Mouse (Mus musculus) embryonic facial prominence, embryonic 10.5 days (tissue): ENCODE measurements around the gene Gm47955. TPM values are rescaled to one million over a fixed set of nuclear protein-coding genes. Genes with fewer than 3 reads are reported as not detected.
"Not testable (repeated sequence)": the region's sequence is repeated elsewhere in the genome, so short reads cannot be mapped to it uniquely, and the experiment has no call there.

Experiments
- DNase-seq: peaks from one replicate; pipeline ENCODE4 v3.0.0-alpha.2; 2017; ENCODE audit warnings: low spot score
- H3K27ac ChIP-seq: fragments of 300-500 bp; sonication (generic); replicated peaks from 2 replicates; pipeline ENCODE4 v1.5.1; 2016; ENCODE audit warnings: mild to moderate bottlenecking
- H3K27me3 ChIP-seq: fragments of 300-500 bp; sonication (generic); replicated peaks from 2 replicates; pipeline ENCODE4 v1.6.1; 2016; ENCODE audit warnings: low read depth, mild to moderate bottlenecking; ENCODE audit not compliant: poor library complexity, severe bottlenecking
- H3K36me3 ChIP-seq: fragments of 300-500 bp; sonication (generic); replicated peaks from 2 replicates; pipeline ENCODE4 v1.6.1; 2016; ENCODE audit warnings: mild to moderate bottlenecking, moderate library complexity
- H3K4me1 ChIP-seq: fragments of 300-500 bp; sonication (generic); 2 replicates; pipeline ENCODE4 v1.6.1; 2016
- H3K4me3 ChIP-seq: fragments of 300-500 bp; sonication (generic); 2 replicates; pipeline ENCODE4 v1.5.1; 2016; ENCODE audit warnings: mild to moderate bottlenecking, moderate library complexity
- H3K9me3 ChIP-seq: fragments of 300-500 bp; sonication (generic); 2 replicates; pipeline ENCODE4 v1.6.1; 2016; ENCODE audit warnings: mild to moderate bottlenecking
- WGBS: fragments of 180-500 bp; shearing (Covaris S2); methylation state at CpG from one replicate; pipeline ENCODE4 v1.1.7; 2016; 5-methylcytosine and 5-hydroxymethylcytosine counted together
- polyA plus RNA-seq: library from polyadenylated mRNA; unstranded; fragments of >200 nt; fragmentation: Nextera tagmentation; extraction: Ambion mirVana; gene quantifications from 2 replicates; pipeline ENCODE4 v1.2.1, GENCODE M21; 2016

The Gm47955 gene
- not detected in 2 replicates for polyA plus RNA-seq

DNA sequence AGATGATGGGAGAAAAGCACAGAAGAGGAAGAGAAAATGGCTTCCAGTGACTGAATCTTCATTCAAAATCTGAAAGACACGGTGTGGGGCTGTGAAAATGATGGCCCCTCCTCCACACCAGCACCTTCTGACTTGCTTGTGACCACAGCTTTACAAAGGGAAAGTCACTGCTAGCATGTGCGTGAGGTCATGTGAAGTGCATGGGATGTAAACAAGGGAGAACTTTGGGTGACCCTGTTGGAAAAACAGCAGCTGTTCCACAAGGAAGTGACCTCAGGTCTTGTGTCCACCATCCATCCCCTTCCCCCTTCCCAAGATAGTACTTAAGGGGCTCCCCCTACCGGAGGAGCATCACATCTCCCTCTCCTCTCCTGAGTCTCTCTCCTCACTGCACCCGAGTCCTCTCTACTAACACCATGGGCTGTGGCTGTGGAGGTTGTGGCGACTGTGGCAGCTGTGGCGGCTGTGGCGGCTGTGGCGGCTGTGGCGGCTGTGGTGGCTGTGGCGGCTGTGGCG, at the start of gene Gm47955:
Gm47955 (plus strand) TSS at position 417 of the 516 bp plus-strand sequence.
- WGBS, result 91% methylated on average over 11 of the region's 11 CpGs
- Histone ChIP-seq H3K27ac (no peak within 1 kb of the TSS), H3K36me3 (no peaks in the 10 kb centered on the region), H3K27me3 (no peaks in the 10 kb centered on the region), H3K9me3 (no peaks in the 10 kb centered on the region), H3K4me3 (no peak within 1 kb of the TSS), H3K4me1 (no peaks in the 10 kb centered on the region)
- no peak for DNase-seq

DNA sequence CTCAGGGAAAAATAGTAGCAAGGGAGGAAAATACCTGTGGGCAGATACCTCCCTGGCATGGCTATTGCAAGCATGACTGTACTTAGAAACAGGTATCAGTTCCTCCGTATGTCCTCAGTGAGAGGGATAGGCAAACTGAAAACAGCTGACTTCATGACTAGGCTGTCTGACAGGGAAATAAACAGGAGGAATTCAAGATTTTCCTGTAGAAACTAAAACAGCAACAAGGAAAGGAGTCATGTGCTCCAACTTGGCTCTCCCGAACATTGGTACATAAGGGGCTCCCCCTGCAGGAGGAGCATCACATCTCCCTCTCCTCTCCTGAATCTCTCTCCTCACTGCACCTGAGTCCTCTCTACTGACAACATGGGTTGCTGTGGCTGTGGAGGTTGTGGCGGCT, 47.1 kb upstream of the Gm47955 start, which contains the start of gene A030005L19Rik:
A030005L19Rik (plus strand) TSS at position 301 of the 400 bp plus-strand sequence.
- no peaks in the 10 kb centered on the region for H3K27me3 ChIP-seq
- H3K4me1 ChIP-seq, result peaks cover 10% of the 10 kb centered on the region
- no peak within 1 kb of the TSS for H3K4me3 ChIP-seq
- no peaks in the 10 kb centered on the region; the same call in 1 of the 2 replicates for H3K36me3 ChIP-seq
- H3K27ac ChIP-seq, result no peak within 1 kb of the TSS
- H3K9me3 ChIP-seq, result no peaks in the 10 kb centered on the region
- WGBS, result 87% methylated on average over 3 of the region's 3 CpGs
- DNase-seq, result no peak

DNA sequence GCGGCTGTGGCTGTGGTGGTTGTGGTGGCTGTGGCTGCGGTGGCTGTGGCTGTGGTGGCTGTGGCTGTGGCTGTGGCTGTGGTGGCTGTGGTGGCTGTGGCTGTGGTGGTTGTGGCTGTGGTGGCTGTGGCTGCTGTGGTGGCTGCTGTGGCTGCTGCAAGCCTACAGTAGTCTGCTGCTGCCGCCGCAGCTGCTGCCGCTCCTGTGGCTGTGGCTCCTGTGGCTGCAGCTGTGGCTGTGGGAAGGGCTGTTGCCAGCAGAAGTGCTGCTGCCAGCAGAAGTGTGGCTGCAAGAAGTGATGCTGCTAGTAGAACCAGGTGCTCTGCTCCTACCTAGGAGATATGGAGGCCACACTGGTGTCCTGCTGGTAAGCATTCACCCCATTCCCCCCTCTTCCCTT, 46.7 kb upstream of the Gm47955 start:
- not testable (repeated sequence) for H3K4me3 ChIP-seq, H3K36me3 ChIP-seq, H3K9me3 ChIP-seq, H3K27me3 ChIP-seq, H3K27ac ChIP-seq, DNase-seq
- peaks cover 12% of the 10 kb centered on the region for H3K4me1 ChIP-seq
- 99% methylated on average over 5 of the region's 5 CpGs for WGBS

DNA sequence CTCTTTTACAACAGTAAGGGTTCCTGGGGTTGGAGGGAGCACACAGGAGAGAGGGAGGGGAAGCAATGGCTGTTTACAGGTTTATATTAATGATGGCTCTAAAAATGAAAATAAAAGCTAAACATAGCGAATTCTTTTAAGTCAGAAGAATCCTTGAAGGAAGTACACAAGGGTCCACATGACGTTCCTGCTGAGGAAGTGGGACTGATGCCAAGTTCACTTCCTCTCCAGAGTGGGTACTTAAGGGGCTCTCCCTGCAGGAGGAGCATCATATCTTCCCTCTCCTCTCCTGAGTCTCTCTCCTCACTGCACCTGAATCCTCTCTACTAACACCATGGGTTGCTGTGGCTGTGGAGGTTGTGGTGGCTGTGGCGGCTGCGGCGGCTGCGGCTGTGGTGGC, 35.4 kb upstream of the Gm47955 start, which contains the start of gene A030014E15Rik:
A030014E15Rik (plus strand) TSS at position 268 of the 400 bp plus-strand sequence.
- H3K36me3 ChIP-seq, result no peaks in the 10 kb centered on the region
- no peak within 1 kb of the TSS for H3K27ac ChIP-seq
- no peaks in the 10 kb centered on the region for H3K4me1 ChIP-seq
- no peak for DNase-seq
- WGBS, result 95% methylated on average over 6 of the region's 6 CpGs
- no peak within 1 kb of the TSS for H3K4me3 ChIP-seq
- H3K9me3 ChIP-seq, result no peaks in the 10 kb centered on the region
- no peaks in the 10 kb centered on the region for H3K27me3 ChIP-seq

DNA sequence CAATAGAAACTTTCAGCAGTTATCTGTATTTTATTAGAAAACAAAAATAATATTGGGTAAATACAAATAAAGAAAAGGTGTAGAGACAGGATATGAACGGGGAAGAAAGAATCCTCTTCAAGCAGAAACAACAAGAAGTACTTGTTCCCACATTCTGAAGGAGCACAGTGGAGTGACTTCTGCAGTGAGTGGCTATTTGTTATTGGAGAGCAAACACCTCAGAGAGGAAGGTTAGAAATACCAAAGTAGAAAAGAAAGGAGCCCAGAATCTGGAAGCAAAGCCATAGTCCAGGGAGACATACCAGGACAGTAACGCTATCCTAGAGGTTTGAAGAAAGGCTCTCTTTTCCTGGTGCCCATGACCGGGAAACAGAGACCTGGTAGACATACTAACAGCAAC, 29.5 kb upstream of the Gm47955 start:
- H3K27me3 ChIP-seq, DNase-seq, H3K36me3 ChIP-seq, H3K27ac ChIP-seq, H3K4me1 ChIP-seq, H3K4me3 ChIP-seq, H3K9me3 ChIP-seq: not testable (repeated sequence)
- 88% methylated on average over 3 of the region's 3 CpGs for WGBS

DNA sequence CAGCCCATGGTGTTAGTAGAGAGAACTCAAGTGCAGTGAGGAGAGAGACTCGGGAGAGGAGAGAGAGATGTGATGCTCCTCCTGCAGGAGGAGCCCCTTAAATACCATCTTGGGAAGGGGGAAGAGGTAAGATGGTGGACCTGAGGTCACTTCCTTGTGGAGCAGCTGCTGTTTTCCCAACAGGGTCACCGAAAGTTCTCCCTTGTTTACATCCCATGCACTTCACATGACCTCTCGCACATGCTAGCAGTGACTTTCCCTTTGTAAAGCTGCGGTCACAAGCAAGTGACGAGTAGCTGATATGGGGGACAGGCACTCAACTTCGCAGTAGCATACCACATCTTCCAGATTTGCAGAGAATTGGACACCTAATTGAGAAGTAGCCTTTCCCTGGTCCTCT, 28.8 kb upstream of the Gm47955 start, which contains the start of gene Gm6217:
Gm6217 (minus strand) TSS at position 74 of the 400 bp plus-strand sequence.
- WGBS, result no CpG with 5 or more reads among the region's 6 CpGs
- not testable (repeated sequence) for DNase-seq, H3K27ac ChIP-seq, H3K9me3 ChIP-seq, H3K36me3 ChIP-seq, H3K4me1 ChIP-seq, H3K27me3 ChIP-seq, H3K4me3 ChIP-seq

DNA sequence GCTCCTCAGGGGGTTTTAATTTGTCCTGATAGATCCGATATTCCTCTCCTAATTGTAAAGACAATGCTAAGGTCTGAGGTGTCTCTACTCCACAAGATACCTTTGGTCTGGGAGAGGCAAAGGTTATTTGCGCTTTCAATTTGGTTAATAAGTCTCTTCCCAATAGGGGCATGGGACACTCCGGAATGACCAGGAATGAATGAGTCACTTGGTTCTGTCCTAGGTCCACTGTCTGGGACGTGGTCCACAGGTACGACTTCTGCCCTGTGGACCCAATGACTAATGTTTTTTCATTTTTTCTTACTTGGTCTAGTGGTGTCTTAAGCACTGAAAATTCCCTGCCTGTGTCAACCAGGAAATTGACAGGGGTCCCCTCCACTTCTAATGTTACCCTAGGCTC, 21.4 kb upstream of the Gm47955 start:
- no peak overlapping the region for H3K27ac ChIP-seq
- H3K4me1 ChIP-seq, result no peaks in the 10 kb centered on the region
- H3K27me3 ChIP-seq, result no peaks in the 10 kb centered on the region
- 96% methylated on average over 5 of the region's 5 CpGs for WGBS
- no peak overlapping the region for H3K4me3 ChIP-seq
- DNase-seq, result no peak
- no peaks in the 10 kb centered on the region for H3K36me3 ChIP-seq
- H3K9me3 ChIP-seq, result peaks cover 19% of the 10 kb centered on the region; the same call in 1 of the 2 replicates

DNA sequence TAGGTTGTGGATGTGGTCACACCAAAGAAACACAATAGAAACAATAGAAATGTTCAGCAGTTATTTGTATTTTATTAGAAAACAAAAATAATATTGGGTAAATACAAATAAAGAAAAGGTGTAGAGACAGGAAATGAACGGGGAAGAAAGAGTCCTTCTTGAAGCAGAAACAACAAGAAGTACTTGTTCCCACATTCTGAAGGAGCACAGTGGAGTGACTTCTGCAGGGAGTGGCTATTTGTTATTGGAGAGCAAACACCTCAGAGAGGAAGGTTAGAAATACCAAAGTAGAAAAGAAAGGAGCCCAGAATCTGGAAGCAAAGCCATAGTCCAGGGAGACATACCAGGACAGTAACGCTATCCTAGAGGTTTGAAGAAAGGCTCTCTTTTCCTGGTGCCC, 17.6 kb upstream of the Gm47955 start:
- H3K9me3 ChIP-seq, result peaks cover 19% of the 10 kb centered on the region; the same call in 1 of the 2 replicates
- not testable (repeated sequence) for H3K27me3 ChIP-seq, H3K36me3 ChIP-seq, DNase-seq, H3K4me3 ChIP-seq, H3K27ac ChIP-seq, H3K4me1 ChIP-seq
- 92% methylated on average over 2 of the region's 2 CpGs for WGBS

DNA sequence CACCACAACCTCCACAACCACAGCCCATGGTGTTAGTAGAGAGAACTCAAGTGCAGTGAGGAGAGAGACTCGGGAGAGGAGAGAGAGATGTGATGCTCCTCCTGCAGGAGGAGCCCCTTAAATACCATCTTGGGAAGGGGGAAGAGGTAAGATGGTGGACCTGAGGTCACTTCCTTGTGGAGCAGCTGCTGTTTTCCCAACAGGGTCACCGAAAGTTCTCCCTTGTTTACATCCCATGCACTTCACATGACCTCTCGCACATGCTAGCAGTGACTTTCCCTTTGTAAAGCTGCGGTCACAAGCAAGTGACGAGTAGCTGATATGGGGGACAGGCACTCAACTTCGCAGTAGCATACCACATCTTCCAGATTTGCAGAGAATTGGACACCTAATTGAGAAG, 16.8 kb upstream of the Gm47955 start, which contains the start of gene A030003K21Rik:
A030003K21Rik (minus strand) TSS at position 94 of the 400 bp plus-strand sequence.
- not testable (repeated sequence) for H3K4me3 ChIP-seq, H3K27ac ChIP-seq, H3K36me3 ChIP-seq, DNase-seq, H3K4me1 ChIP-seq, H3K27me3 ChIP-seq
- H3K9me3 ChIP-seq, result peaks cover 19% of the 10 kb centered on the region; the same call in 1 of the 2 replicates
- no CpG with 5 or more reads among the region's 6 CpGs for WGBS

DNA sequence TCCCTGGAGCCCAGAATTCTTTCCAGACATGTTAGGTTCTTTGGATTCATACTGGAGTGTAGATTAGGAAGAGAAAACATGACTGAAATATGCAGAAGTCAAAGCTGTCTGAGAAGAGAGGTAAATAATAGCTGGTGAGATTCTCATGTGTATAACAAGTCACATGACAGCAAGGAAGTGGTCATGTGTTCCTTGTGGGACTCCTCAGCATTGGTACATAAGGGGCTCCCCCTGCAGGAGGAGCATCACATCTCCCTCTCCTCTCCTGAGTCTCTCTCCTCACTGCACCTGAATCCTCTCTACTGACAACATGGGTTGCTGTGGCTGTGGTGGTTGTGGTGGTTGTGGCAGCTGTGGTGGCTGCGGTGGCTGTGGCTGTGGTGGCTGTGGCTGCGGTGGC, 14.1 kb upstream of the Gm47955 start:
- not testable (repeated sequence) for H3K27me3 ChIP-seq, H3K36me3 ChIP-seq, H3K4me3 ChIP-seq, H3K4me1 ChIP-seq, H3K9me3 ChIP-seq, DNase-seq, H3K27ac ChIP-seq
- 92% methylated on average over 2 of the region's 2 CpGs for WGBS

DNA sequence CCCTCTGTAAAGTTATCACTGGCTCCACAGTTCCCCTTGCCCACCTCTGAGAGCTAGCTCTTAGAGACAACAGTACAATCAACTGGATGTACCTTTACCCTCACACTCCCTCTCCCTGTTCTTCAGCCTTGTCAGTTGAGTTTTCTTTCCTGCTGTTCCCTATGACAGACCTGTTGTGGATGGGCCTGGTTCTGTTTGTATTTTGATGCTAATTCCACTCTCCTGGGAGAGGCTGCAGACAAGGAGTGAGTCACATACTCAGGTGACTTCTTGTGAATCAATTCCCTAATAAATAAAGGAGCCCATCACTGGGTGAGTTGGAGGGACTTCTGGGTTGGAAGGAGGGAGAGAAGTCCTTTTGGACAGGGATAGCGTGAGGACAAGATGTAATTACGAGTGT, 11.5 kb upstream of the Gm47955 start:
- H3K27ac ChIP-seq, result no peak overlapping the region
- 87% methylated on average over 2 of the region's 2 CpGs for WGBS
- H3K36me3 ChIP-seq, result no peaks in the 10 kb centered on the region
- H3K27me3 ChIP-seq, result no peaks in the 10 kb centered on the region
- no peak overlapping the region for H3K4me3 ChIP-seq
- no peaks in the 10 kb centered on the region for H3K9me3 ChIP-seq
- no peak for DNase-seq
- H3K4me1 ChIP-seq, result no peaks in the 10 kb centered on the region

DNA sequence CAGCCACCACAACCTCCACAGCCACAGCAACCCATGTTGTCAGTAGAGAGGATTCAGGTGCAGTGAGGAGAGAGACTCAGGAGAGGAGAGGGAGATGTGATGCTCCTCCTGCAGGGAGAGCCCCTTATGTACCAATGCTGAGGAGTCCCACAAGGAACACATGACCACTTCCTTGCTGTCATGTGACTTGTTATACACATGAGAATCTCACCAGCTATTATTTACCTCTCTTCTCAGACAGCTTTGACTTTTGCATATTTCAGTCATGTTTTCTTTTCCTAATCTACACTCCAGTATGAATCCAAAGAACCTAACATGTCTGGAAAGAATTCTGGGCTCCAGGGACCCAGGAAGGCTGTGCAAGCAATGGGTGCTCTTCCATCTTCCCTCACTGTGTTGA, 4.2 kb upstream of the Gm47955 start, which contains the start of gene Gm7544:
Gm7544 (minus strand) TSS at position 101 of the 400 bp plus-strand sequence.
- not testable (repeated sequence) for H3K4me3 ChIP-seq, H3K9me3 ChIP-seq, H3K36me3 ChIP-seq, DNase-seq, H3K27ac ChIP-seq, H3K4me1 ChIP-seq, H3K27me3 ChIP-seq

DNA sequence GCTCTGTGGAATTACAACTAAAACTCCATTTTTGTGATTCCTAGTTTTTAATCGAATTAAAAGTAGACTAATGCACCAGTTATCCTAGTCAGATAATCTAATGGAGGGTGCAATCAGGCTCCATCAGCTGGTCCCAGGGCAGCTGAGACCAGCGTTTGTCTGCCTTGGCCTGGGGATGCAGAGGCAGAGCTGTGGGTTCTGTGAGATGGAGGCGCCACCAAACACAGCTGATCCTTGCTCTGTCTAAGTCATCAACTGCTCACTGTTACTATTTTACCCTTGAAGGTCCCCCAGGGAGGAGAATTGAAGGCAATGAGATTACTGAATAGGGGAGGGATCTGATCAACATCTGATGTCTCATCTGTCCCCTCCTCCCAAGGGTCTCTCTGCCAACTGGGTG, 6.3 kb downstream of the Gm47955 start:
- DNase-seq, result no peak
- no peak overlapping the region for H3K4me3 ChIP-seq
- 73% methylated on average over 3 of the region's 3 CpGs for WGBS
- no peaks in the 10 kb centered on the region for H3K27me3 ChIP-seq
- no peak overlapping the region for H3K27ac ChIP-seq
- H3K36me3 ChIP-seq, result no peaks in the 10 kb centered on the region
- no peaks in the 10 kb centered on the region for H3K4me1 ChIP-seq
- no peaks in the 10 kb centered on the region for H3K9me3 ChIP-seq
